Mouse (Mus musculus) lung, adult 2 months (tissue): ENCODE data around the gene Acss1. TPM values are rescaled to one million over a fixed set of nuclear protein-coding genes. Genes with fewer than 3 reads are reported as not detected.

Experiments
- DNase-seq: peaks from one replicate; pipeline ENCODE4 v3.0.0; 2022
- H3K4me1 ChIP-seq: fragments of 200-500 bp; 2 replicates; pipeline ENCODE4 v1.6.1; 2011; ENCODE audit warnings: low read length; ENCODE audit not compliant: control insufficient read depth, insufficient read depth
- H3K4me3 ChIP-seq: fragments of 200-500 bp; replicated peaks from 2 replicates; pipeline ENCODE3; 2011; ENCODE audit warnings: low read depth, mild to moderate bottlenecking, control low read depth, low read length; ENCODE audit errors: extremely low read depth
- CTCF ChIP-seq: fragments of 200-500 bp; IDR thresholded peaks from 2 replicates; pipeline ENCODE4 v1.5.1; 2011; ENCODE audit warnings: mild to moderate bottlenecking, low read length, control low read depth; ENCODE audit not compliant: insufficient read depth
- POLR2A ChIP-seq: fragments of 200-500 bp; IDR thresholded peaks from 2 replicates; pipeline ENCODE4 v1.6.1; 2011; ENCODE audit warnings: low read depth, mild to moderate bottlenecking, control low read depth, low read length, borderline replicate concordance; ENCODE audit errors: extremely low read depth
- WGBS: fragments of 180-500 bp; shearing (Covaris S2); methylation state at CpG from one replicate; pipeline ENCODE4 v1.1.7; 2018; 5-methylcytosine and 5-hydroxymethylcytosine counted together
- polyA plus RNA-seq: library from polyadenylated mRNA; depleted of rRNA; stranded (reverse); fragments of >200 nt; gene quantifications from 2 replicates; pipeline ENCODE4 v1.2.3, GENCODE M21; 2012; rRNA removed

The Acss1 gene
- 74.7 and 93.3 TPM in 2 replicates for polyA plus RNA-seq

DNA sequence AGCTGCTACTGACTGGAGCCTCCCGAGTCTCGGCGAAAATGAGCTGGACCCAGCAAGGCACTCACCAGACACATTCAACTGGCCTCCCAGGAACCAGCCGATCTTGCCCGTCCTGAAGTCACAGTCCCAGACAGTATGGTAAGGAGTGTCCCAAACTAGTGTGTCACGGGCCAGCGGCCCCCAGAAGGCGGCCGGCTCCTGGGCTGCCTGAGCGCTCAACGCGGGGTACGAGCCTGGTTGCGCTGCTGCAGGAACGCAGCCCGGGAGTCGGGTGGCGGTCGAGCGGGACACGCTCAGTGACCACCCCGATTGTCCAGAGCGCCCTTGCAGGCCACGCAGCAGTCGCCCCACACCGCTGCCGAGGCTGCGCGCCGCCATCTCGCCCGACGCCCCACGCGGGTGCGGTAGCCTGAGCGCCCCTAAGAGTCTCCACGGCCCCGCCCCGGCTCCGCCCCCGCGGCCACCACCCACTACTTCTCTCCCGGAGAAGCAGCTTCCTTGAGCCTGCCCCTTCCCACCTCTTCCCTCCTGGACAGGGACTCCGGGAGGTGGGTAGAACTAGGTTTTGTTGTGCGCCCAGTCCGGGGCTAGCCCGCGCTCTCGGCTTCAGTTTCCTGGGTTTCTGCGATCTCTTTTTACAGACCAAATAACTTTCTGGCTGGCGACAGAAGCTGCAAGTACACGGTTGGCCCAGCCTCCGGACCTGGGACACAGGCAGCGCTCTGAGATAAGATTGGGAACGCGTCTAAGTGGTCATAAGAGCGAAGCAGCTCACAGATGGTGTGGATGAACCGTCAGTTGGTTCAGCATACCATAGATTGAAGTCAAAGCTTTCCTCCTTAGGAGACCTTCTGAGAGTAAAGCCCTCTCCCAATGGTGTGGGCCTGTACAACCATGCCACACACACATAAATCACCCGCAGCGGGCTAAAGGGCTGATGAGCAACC, at the start of gene Acss1:
TSS of gene Acss1 (minus strand) at position 681 of the 947 bp plus-strand sequence.
- 1% methylated on average over 61 of the region's 61 CpGs for WGBS
- Histone ChIP-seq H3K4me1 (peaks cover 18% of the 10 kb centered on the region), H3K4me3 (peak within 1 kb of the TSS; percentile 62)
- DNase-seq = peak; percentile 74
- TF ChIP-seq POLR2A (peak; percentile 61; the same call in 1 of the 2 replicates), CTCF (no peak)

- H3K4me3 ChIP-seq = no peak overlapping the region
- no peaks in the 10 kb centered on the region for H3K4me1 ChIP-seq
- TF ChIP-seq POLR2A = no peak
- no peak for TF ChIP-seq CTCF
- WGBS = 74% methylated on average over 4 of the region's 4 CpGs
- no peak for DNase-seq
Observed at GRCm38 (mm10) chr2:150712167-150712674, 43.9 kb upstream of the Acss1 start.

GRCm38 (mm10) chr2:150691481-150692170, 23.3 kb upstream of the Acss1 start:
- DNase-seq = no peak
- no peak for TF ChIP-seq POLR2A
- TF ChIP-seq CTCF = no peak
- 65% methylated on average over 6 of the region's 6 CpGs for WGBS
- H3K4me3 ChIP-seq = no peak overlapping the region
- H3K4me1 ChIP-seq = no peaks in the 10 kb centered on the region

DNA sequence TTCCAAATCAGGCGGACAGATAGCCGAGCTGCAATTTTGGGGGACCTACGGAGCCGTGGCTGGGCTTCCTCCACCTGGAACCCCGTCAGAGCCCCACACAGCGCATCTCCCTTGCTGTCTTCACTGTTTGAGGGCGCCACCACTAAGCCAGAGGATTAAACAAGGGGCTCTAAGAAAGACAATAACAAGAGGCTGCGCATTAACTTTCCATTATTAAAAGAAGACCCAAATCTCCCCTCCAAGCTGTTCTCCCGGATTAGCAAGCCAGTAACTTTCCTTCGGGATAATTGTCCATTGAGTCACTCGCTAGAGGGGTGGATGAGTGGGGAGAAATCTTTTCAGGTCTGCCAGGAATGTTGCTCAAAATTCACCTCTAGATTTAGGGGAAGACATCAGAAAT, 21.9 kb upstream of the Acss1 start:
- no peak for TF ChIP-seq POLR2A
- no peak for TF ChIP-seq CTCF
- Histone ChIP-seq H3K4me1 (no peaks in the 10 kb centered on the region), H3K4me3 (no peak overlapping the region)
- WGBS = 12% methylated on average over 11 of the region's 11 CpGs
- DNase-seq = no peak

GRCm38 (mm10) chr2:150689223-150689800, 21.0 kb upstream of the Acss1 start, which contains the start of gene Vsx1:
Vsx1 (minus strand) TSS chr2:150689360.
- Histone ChIP-seq H3K4me1 (no peaks in the 10 kb centered on the region), H3K4me3 (no peak within 1 kb of the TSS)
- WGBS = 49% methylated on average over 16 of the region's 16 CpGs
- DNase-seq = no peak
- no peak for TF ChIP-seq CTCF

GRCm38 (mm10) chr2:150688541-150689186, 20.4 kb upstream of the Acss1 start:
- no peak for DNase-seq
- 1% methylated on average over 44 of the region's 44 CpGs for WGBS
- no peak overlapping the region for H3K4me3 ChIP-seq

DNA sequence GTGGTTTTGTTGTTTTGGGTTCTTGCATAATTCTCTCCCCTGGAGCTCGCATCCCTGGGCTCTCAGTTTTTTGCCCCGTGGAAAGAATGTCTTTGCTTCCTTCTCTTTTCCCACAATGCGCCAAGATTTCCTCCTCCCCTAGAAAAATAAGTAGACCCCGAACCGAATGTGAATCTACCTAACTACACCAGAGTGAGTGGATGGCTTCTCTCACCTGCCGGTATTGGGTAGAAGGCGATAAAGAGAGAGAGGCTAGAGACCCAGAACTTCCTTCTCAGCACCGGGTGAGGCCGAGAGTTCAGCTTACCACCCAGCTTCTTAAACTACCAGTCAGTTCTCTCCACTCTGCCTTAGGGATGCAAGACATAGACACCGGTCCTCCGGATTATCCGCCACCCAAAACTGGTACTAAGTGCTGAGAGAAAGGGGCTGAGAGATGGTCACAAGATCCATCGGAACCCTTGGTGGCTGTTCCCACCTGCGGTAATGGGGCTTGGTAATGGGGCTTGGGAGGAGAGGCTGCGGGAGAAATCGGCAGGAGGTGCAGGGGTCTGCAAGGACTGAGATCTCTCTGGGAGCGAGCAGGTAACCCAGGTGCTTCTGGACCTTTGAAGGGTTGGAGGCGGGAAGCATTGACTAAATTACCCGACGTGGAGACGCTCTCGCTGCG, 19.7 kb upstream of the Acss1 start:
- H3K4me3 ChIP-seq = no peak overlapping the region
- WGBS = 4% methylated on average over 23 of the region's 23 CpGs
- DNase-seq = no peak
- TF ChIP-seq CTCF (no peak), POLR2A (no peak)
- no peaks in the 10 kb centered on the region for H3K4me1 ChIP-seq

More at GRCm38 (mm10) chr2:150688541-150689186, 20.4 kb upstream of the Acss1 start:
- H3K4me1 ChIP-seq = no peaks in the 10 kb centered on the region
- TF ChIP-seq POLR2A (no peak), CTCF (no peak)

DNA sequence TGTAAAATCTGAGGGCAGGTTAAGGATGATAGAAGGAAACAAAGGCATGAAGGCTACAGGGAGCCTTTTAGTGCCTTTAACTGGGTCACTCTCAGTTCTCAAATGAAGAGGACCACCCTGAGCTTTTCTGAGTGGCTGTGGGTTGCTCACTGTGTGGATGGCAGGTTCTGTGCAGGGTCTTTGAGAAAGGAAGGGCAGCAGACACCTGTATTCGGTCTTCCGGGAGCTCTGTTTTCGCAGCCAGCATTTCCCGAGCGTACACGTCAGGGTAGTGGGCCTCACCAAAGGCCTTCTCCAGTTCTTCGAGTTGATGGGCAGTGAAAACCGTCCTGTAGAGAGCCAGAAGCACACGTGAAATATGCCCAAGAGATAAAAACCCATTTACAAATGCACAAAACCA, 17.1 kb upstream of the Acss1 start:
- 84% methylated on average over 9 of the region's 9 CpGs for WGBS
- no peaks in the 10 kb centered on the region for H3K4me1 ChIP-seq
- no peak for DNase-seq
- TF ChIP-seq POLR2A (no peak), CTCF (no peak)
- H3K4me3 ChIP-seq = no peak overlapping the region
